Mouse (Mus musculus): ENCODE data around the gene Dmwd.

The Dmwd gene

GRCm38 (mm10) chr7:19094826-19095750 lies 19.1 kb downstream of the Dmwd start:
- DNase-seq (ENCODE audit: low spot score in 2 of 2), result no peak

DNA sequence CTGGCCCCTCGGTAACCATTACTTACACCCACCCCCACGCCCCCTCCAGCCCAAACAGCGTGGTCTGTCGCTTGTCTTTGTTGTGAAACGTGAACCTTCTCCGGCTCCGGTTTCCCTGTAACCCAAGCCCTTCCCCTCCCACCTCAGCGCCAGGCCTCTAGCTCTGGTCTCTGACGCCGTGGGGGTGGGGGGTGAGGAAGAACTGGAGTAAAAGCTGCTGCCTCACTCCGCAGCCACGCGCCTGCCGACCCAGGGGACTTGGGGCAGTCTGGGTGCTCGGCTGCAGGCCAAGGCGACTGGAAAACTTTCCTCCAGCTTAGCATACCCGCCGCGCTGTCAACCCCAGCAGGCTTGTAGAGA lies 19.7 kb downstream of the Dmwd start:
- no peak for DNase-seq (ENCODE audit: low spot score in 2 of 2)

- no peak for DNase-seq (ENCODE audit: low spot score in 2 of 2)
Observed at GRCm38 (mm10) chr7:19096421-19096976, 20.5 kb downstream of the Dmwd start.

DNA sequence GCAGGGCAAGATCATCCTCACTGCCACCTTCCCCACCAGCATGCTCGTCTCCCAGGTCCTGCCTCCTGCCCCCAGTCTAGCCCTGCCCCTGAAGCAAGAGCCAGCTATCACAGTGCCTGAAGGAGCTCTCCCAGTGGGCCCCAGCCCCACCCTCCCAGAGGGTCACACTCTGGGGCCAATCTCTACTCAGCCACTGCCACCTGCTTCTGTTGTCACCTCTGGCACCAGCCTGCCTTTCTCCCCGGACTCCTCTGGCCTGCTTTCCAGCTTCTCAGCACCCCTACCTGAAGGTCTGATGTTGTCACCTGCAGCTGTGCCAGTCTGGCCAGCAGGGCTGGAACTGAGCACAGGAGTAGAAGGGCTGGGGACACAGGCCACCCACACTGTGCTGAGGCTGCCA lies 21.2 kb downstream of the Dmwd start:
- DNase-seq (ENCODE audit: low spot score in 2 of 2), result no peak

DNA sequence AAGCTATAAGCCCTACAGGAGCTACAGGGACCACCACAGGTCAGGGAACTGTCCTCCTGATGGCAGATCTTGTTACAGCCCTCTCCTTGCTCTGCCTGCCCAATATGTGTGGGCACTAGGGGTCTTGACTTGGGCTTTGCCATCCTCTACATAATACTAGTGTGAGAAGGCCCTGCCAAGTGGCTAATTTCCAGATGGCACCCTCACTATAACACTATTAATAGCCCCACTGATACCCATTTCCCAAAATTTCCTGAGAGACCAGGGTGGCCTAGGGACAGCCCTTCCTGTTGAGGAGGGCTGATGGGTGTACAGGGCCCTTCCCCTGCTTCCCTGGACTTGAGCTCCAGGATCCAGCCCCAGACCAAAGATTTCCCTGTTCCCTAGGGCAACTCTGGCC lies 21.8 kb downstream of the Dmwd start:
- DNase-seq (ENCODE audit: low spot score in 2 of 2), result no peak

- no peak for DNase-seq (ENCODE audit: low spot score in 2 of 2)
Observed at GRCm38 (mm10) chr7:19098811-19099210, 22.8 kb downstream of the Dmwd start.

DNA sequence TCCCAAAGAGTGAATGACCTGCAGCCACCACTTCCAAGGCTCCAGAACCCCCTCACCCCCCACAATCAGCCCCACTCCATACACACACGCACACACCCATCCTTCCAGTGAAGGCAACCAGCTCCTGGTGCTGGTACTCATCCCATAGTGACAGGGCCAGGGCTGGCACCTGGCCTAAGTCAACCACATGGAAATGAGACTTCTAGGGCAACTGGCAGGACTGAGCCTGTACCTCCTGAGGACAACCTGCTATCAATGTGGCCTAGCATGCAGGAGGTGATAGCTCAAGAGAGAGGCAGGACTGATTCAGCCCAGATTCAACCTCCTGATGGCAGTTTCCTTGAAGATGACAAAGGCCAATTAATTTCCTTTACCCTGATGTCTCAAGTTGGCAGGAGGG lies 24.3 kb downstream of the Dmwd start:
- no peak for DNase-seq (ENCODE audit: low spot score in 2 of 2)

DNA sequence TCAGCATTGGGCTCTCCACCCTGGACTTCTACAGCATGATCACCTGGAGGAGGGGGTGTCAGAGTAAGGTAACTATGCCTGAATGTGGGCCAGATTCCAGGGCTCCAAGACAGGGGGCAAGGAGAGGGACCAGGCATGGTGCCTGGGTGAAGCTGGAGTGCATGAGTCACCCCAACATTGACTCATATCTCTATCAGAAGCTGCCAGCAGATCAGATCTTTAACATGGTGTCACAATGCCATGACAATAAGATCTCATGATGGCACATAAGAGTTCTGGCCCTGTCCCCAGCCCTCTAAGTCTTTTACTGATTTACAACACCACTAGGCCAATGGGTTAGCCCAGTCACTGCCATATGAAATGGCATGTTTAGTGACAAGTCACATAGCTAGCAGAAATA lies 27.7 kb downstream of the Dmwd start:
- no peak for DNase-seq (ENCODE audit: low spot score in 2 of 2)

- no peak for DNase-seq (ENCODE audit: low spot score in 2 of 2)
Observed at GRCm38 (mm10) chr7:19104486-19104885, 28.5 kb downstream of the Dmwd start.

GRCm38 (mm10) chr7:19107436-19107835 lies 31.4 kb downstream of the Dmwd start:
- no peak for DNase-seq (ENCODE audit: low spot score in 2 of 2)

DNA sequence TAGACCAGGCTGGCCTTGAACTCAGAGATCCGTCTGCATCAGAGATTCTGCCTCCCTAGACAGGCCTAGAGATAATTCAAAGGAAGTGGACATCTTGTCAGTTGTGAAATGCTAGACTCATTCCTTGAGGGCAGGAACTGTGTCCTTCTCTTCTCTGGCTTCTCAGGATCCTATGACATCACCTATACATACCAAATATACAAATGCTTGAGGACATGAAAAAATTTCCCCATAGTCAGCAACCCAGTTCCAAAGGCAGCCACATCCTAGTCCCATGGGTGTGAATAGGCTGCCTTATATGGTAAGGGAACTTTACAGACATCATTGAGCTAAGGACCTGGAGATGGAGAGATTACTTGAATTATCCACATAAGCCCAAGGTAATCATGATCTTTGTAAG lies 33.5 kb downstream of the Dmwd start:
- DNase-seq (ENCODE audit: low spot score in 2 of 2), result no peak

- peak; percentile 58 to 68 for DNase-seq (ENCODE audit: low spot score in 2 of 2)
Observed at GRCm38 (mm10) chr7:19118028-19118771, 42.2 kb downstream of the Dmwd start, which contains the start of gene Gm4969. Gene Gm4969, minus strand, starts transcription at chr7:19118368.

DNA sequence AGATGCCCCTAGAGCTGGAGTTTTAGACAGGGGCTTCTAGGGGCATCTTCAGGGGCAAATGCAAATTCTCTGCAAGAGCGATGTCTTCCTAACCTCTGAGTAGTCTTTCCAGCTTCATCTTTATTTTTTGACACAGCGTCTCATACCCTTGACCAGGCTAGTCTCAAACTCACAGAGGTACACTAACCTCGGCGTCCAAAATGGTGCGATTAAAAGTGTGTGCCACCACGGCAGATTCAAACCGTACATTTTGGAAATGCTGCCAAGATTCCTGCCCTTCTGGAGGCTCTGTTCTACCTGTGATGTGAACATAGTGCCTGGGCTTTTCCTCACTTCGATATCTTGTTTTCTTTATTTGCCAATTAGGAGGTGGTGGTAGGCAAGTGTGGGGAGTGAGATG lies 43.1 kb downstream of the Dmwd start:
- DNase-seq (ENCODE audit: low spot score in 2 of 2), result no peak

DNA sequence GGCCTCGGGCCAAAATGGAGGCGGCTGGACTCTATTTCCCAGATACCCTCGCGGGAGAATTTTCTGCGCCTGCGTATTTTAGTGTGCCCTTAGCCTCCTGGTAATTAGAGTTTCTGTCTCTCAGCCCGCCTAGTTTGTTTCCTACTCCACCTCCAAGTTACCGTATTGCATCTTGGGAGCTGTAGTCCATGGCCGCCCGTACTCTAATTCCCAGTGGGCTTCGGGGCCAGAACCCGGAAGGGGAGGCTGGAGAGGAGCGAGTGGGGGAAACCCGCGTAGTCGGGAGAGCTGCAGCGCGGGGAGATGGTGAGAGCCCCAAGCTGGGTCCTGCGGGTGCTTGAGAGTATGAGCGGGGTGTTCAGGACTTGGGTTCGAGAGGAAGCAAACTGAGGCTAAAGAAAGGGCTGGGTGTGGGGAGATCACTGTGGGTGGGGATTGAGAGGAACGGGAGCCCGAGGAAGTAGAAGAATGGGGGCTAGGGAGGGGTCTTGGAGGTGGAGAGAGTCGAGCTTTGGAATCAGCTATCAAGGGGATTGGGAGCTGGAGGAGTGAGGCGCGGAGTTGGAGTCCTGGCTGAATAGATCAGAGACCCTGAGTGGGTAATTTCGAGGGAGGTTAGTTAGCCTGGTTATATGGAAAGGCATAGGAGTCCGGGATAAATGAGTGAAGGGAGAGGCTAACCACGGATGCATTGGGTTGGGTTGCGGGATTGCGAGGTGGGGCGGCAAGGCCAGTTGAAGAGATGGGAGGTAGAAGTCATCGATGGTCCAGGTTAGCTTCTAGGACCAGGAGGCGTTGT lies 43.8 kb downstream of the Dmwd start, which contains the start of gene Fbxo46:
Fbxo46 (plus strand) TSS at position 229 of the 799 bp plus-strand sequence.
- DNase-seq (ENCODE audit: low spot score in 2 of 2), result peak; percentile 88 to 91

DNA sequence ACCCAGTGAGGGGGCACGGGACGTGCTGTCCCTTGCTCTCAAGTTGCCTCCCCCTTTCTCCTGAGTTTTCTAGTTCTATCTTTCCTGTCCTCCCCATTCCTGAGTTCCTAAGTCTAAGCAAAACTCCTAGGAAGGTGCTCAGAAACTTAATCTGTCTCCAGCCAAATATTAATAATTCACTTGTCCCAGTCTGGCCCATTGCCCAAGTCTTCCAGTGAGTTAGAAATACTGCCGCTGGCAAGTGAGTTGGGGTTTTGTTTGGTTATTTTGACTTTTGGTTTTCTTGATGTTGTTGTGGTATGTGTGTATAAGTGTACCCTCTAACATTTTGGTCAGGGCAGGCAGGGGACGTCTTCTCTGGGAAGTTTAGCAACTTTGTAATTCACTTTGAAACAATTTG lies 45.7 kb downstream of the Dmwd start:
- no peak for DNase-seq (ENCODE audit: low spot score in 2 of 2)

GRCm38 (mm10) chr7:19124713-19125112 lies 48.7 kb downstream of the Dmwd start:
- no peak for DNase-seq (ENCODE audit: low spot score in 2 of 2)

- no peak for DNase-seq (ENCODE audit: low spot score in 2 of 2)
Observed at GRCm38 (mm10) chr7:19127744-19128143, 51.7 kb downstream of the Dmwd start.

- DNase-seq (ENCODE audit: low spot score in 2 of 2), result no peak
Observed at GRCm38 (mm10) chr7:19129396-19129795, 53.4 kb downstream of the Dmwd start.

DNA sequence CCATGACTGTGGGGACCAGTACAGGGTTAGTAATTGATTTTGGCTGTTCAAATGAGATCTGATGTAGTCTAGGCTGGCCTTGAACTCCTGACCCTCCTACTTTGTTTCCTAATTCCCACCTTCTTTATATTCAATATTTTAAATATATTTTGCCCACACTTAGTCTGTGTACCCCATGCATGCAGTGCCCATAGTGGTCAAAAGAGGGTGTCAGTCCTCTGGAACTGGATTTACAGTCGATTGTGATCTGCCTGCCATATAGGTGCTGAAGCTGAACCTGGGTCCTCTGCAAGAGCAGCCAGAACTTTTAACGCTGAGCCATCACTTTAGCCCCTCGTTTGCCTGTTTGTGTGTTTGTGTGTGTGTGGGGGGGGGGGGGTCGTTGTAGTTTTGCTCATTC lies 54.6 kb downstream of the Dmwd start:
- no peak for DNase-seq (ENCODE audit: low spot score in 2 of 2)

- peak; percentile 94 to 97 for DNase-seq (ENCODE audit: low spot score in 2 of 2)
Observed at GRCm38 (mm10) chr7:19131324-19131848, 55.4 kb downstream of the Dmwd start.
